Mouse (Mus musculus): ENCODE data around the gene Ranbp2. TPM values are rescaled to one million over a fixed set of nuclear protein-coding genes. Genes with fewer than 3 reads are reported as not detected.

Ranbp2 gene
- 23.5 and 26.8 TPM in 2 replicates for polyA plus RNA-seq (2014; fragmentation: Nextera tagmentation; extraction: Ambion mirVana)

GRCm38 (mm10) chr10:58446384-58447279 is at the start of gene Ranbp2:
Ranbp2 (plus strand) TSS chr10:58446920.
- peak within 1 kb of the TSS; percentile 99 for H3K9ac ChIP-seq (ENCODE audit: low read length)
- H3K36me3 ChIP-seq (ENCODE audit: control insufficient read depth, insufficient read depth, low read length): no peaks in the 10 kb centered on the region
- no peaks in the 10 kb centered on the region for H3K27me3 ChIP-seq (ENCODE audit: control insufficient read depth, insufficient read depth, low read length)
- peak within 1 kb of the TSS; percentile 80 for H3K4me2 ChIP-seq (ENCODE audit: low read length)
- H3K9me3 ChIP-seq (ENCODE audit: control insufficient read depth, low read length): no peaks in the 10 kb centered on the region
- H3K4me3 ChIP-seq (ENCODE audit: control insufficient read depth in 1 of 2, insufficient read depth in 1 of 2, low read depth in 1 of 2, low read length in 2 of 2): peak within 1 kb of the TSS; percentile 97 to 98
- H3K4me1 ChIP-seq (ENCODE audit: control insufficient read depth in 2 of 2, insufficient read depth in 2 of 2, low read length in 2 of 2): peaks cover 2 to 7% of the 10 kb centered on the region in 2 experiments; a peak in 3 of 4 replicates
- peak within 1 kb of the TSS; percentile 96 for H3K27ac ChIP-seq (replicated peaks in 1 of 2; ENCODE audit: control insufficient read depth in 1 of 2, insufficient read depth in 1 of 2, low read depth in 2 of 2, low read length in 2 of 2)
- peak; percentile 98 for ATAC-seq (ENCODE audit: insufficient number of reproducible peaks, insufficient read depth, low FRiP score, low read depth)
- under 1% methylated on average over 76 of the region's 91 CpGs for WGBS

GRCm38 (mm10) chr10:58398941-58399340 is 47.8 kb upstream of the Ranbp2 start:
- no peaks in the 10 kb centered on the region for H3K9me3 ChIP-seq (ENCODE audit: control insufficient read depth, low read length)
- peaks cover 9 to 53% of the 10 kb centered on the region in 2 experiments; a peak in 3 of 4 replicates for H3K4me1 ChIP-seq (ENCODE audit: control insufficient read depth in 2 of 2, insufficient read depth in 2 of 2, low read length in 2 of 2)
- ATAC-seq (ENCODE audit: insufficient number of reproducible peaks, insufficient read depth, low FRiP score, low read depth): no peak
- no peak overlapping the region for H3K4me2 ChIP-seq (ENCODE audit: low read length)
- H3K27me3 ChIP-seq (ENCODE audit: control insufficient read depth, insufficient read depth, low read length): no peaks in the 10 kb centered on the region
- no peak overlapping the region for H3K4me3 ChIP-seq (ENCODE audit: control insufficient read depth in 1 of 2, insufficient read depth in 1 of 2, low read depth in 1 of 2, low read length in 2 of 2)
- WGBS: 95% methylated on average over 8 of the region's 8 CpGs
- H3K27ac ChIP-seq (replicated peaks in 1 of 2; ENCODE audit: control insufficient read depth in 1 of 2, insufficient read depth in 1 of 2, low read depth in 2 of 2, low read length in 2 of 2): peak overlapping the region in 1 of 2 experiments; percentile 31; a peak in 2 of 4 replicates
- peaks cover 54% of the 10 kb centered on the region for H3K36me3 ChIP-seq (ENCODE audit: control insufficient read depth, insufficient read depth, low read length)
- H3K9ac ChIP-seq (ENCODE audit: low read length): no peak overlapping the region

GRCm38 (mm10) chr10:58401838-58402237 is 44.9 kb upstream of the Ranbp2 start:
- no peaks in the 10 kb centered on the region for H3K27me3 ChIP-seq (ENCODE audit: control insufficient read depth, insufficient read depth, low read length)
- 0 out of 2 replicates have a peak, but pooled peaks have one; percentile 36 for ATAC-seq (ENCODE audit: insufficient number of reproducible peaks, insufficient read depth, low FRiP score, low read depth)
- no peak overlapping the region for H3K4me3 ChIP-seq (ENCODE audit: control insufficient read depth in 1 of 2, insufficient read depth in 1 of 2, low read depth in 1 of 2, low read length in 2 of 2)
- peak overlapping the region; percentile 78 to 87 for H3K27ac ChIP-seq (replicated peaks in 1 of 2; ENCODE audit: control insufficient read depth in 1 of 2, insufficient read depth in 1 of 2, low read depth in 2 of 2, low read length in 2 of 2)
- peaks cover 13 to 61% of the 10 kb centered on the region in 2 experiments for H3K4me1 ChIP-seq (ENCODE audit: control insufficient read depth in 2 of 2, insufficient read depth in 2 of 2, low read length in 2 of 2)
- WGBS: 29% methylated on average over 3 of the region's 3 CpGs
- no peaks in the 10 kb centered on the region for H3K9me3 ChIP-seq (ENCODE audit: control insufficient read depth, low read length)
- peak overlapping the region; percentile 1; the same call in 1 of the 2 replicates for H3K9ac ChIP-seq (ENCODE audit: low read length)
- peaks cover 78% of the 10 kb centered on the region for H3K36me3 ChIP-seq (ENCODE audit: control insufficient read depth, insufficient read depth, low read length)
- H3K4me2 ChIP-seq (ENCODE audit: low read length): peak overlapping the region; percentile 35

- ATAC-seq (ENCODE audit: insufficient number of reproducible peaks, insufficient read depth, low FRiP score, low read depth): no peak
- H3K9ac ChIP-seq (ENCODE audit: low read length): peak overlapping the region; percentile 51; the same call in 1 of the 2 replicates
- H3K27ac ChIP-seq (replicated peaks in 1 of 2; ENCODE audit: control insufficient read depth in 1 of 2, insufficient read depth in 1 of 2, low read depth in 2 of 2, low read length in 2 of 2): peak overlapping the region; percentile 88
- no peaks in the 10 kb centered on the region for H3K27me3 ChIP-seq (ENCODE audit: control insufficient read depth, insufficient read depth, low read length)
- peaks cover 9 to 49% of the 10 kb centered on the region in 2 experiments for H3K4me1 ChIP-seq (ENCODE audit: control insufficient read depth in 2 of 2, insufficient read depth in 2 of 2, low read length in 2 of 2)
- H3K4me2 ChIP-seq (ENCODE audit: low read length): 0 out of 2 replicates have a peak overlapping the region, but pooled peaks have one; percentile 26
- peaks cover 91% of the 10 kb centered on the region for H3K36me3 ChIP-seq (ENCODE audit: control insufficient read depth, insufficient read depth, low read length)
- H3K4me3 ChIP-seq (ENCODE audit: control insufficient read depth in 1 of 2, insufficient read depth in 1 of 2, low read depth in 1 of 2, low read length in 2 of 2): no peak overlapping the region
- no peaks in the 10 kb centered on the region for H3K9me3 ChIP-seq (ENCODE audit: control insufficient read depth, low read length)
- 58% methylated on average over 6 of the region's 6 CpGs for WGBS
Measured at GRCm38 (mm10) chr10:58404639-58405038, 42.1 kb upstream of the Ranbp2 start.

- H3K4me2 ChIP-seq (ENCODE audit: low read length): peak overlapping the region; percentile 26; the same call in 1 of the 2 replicates
- H3K27me3 ChIP-seq (ENCODE audit: control insufficient read depth, insufficient read depth, low read length): no peaks in the 10 kb centered on the region
- no peaks in the 10 kb centered on the region for H3K9me3 ChIP-seq (ENCODE audit: control insufficient read depth, low read length)
- no peak overlapping the region for H3K4me3 ChIP-seq (ENCODE audit: control insufficient read depth in 1 of 2, insufficient read depth in 1 of 2, low read depth in 1 of 2, low read length in 2 of 2)
- ATAC-seq (ENCODE audit: insufficient number of reproducible peaks, insufficient read depth, low FRiP score, low read depth): peak; percentile 77
- H3K4me1 ChIP-seq (ENCODE audit: control insufficient read depth in 2 of 2, insufficient read depth in 2 of 2, low read length in 2 of 2): peaks cover 9 to 49% of the 10 kb centered on the region in 2 experiments
- peaks cover 93% of the 10 kb centered on the region for H3K36me3 ChIP-seq (ENCODE audit: control insufficient read depth, insufficient read depth, low read length)
- H3K9ac ChIP-seq (ENCODE audit: low read length): peak overlapping the region; percentile 51
- WGBS: 27% methylated on average over 4 of the region's 4 CpGs
- peak overlapping the region; percentile 88 for H3K27ac ChIP-seq (replicated peaks in 1 of 2; ENCODE audit: control insufficient read depth in 1 of 2, insufficient read depth in 1 of 2, low read depth in 2 of 2, low read length in 2 of 2)
Measured at GRCm38 (mm10) chr10:58405285-58405948, 41.3 kb upstream of the Ranbp2 start.

GRCm38 (mm10) chr10:58405949-58406305 is 40.8 kb upstream of the Ranbp2 start:
- Histone ChIP-seq H3K4me2 (ENCODE audit: low read length) (no peak overlapping the region), H3K9me3 (ENCODE audit: control insufficient read depth, low read length) (no peaks in the 10 kb centered on the region), H3K4me1 (ENCODE audit: control insufficient read depth in 2 of 2, insufficient read depth in 2 of 2, low read length in 2 of 2) (peaks cover 9 to 49% of the 10 kb centered on the region in 2 experiments), H3K4me3 (ENCODE audit: control insufficient read depth in 1 of 2, insufficient read depth in 1 of 2, low read depth in 1 of 2, low read length in 2 of 2) (no peak overlapping the region), H3K36me3 (ENCODE audit: control insufficient read depth, insufficient read depth, low read length) (peaks cover 93% of the 10 kb centered on the region), H3K27ac (replicated peaks in 1 of 2; ENCODE audit: control insufficient read depth in 1 of 2, insufficient read depth in 1 of 2, low read depth in 2 of 2, low read length in 2 of 2) (peak overlapping the region; percentile 88), H3K27me3 (ENCODE audit: control insufficient read depth, insufficient read depth, low read length) (no peaks in the 10 kb centered on the region), H3K9ac (ENCODE audit: low read length) (no peak overlapping the region)
- 60% methylated on average over 2 of the region's 2 CpGs for WGBS
- ATAC-seq (ENCODE audit: insufficient number of reproducible peaks, insufficient read depth, low FRiP score, low read depth): peak; percentile 24; the same call in 1 of the 2 replicates

GRCm38 (mm10) chr10:58412331-58412730 is 34.4 kb upstream of the Ranbp2 start:
- no peak overlapping the region for H3K9ac ChIP-seq (ENCODE audit: low read length)
- H3K36me3 ChIP-seq (ENCODE audit: control insufficient read depth, insufficient read depth, low read length): peaks cover 99% of the 10 kb centered on the region
- no peak for ATAC-seq (ENCODE audit: insufficient number of reproducible peaks, insufficient read depth, low FRiP score, low read depth)
- 75% methylated on average over 4 of the region's 4 CpGs for WGBS
- no peak overlapping the region for H3K27ac ChIP-seq (replicated peaks in 1 of 2; ENCODE audit: control insufficient read depth in 1 of 2, insufficient read depth in 1 of 2, low read depth in 2 of 2, low read length in 2 of 2)
- no peaks in the 10 kb centered on the region for H3K9me3 ChIP-seq (ENCODE audit: control insufficient read depth, low read length)
- no peaks in the 10 kb centered on the region for H3K4me1 ChIP-seq (ENCODE audit: control insufficient read depth in 2 of 2, insufficient read depth in 2 of 2, low read length in 2 of 2)
- no peak overlapping the region for H3K4me3 ChIP-seq (ENCODE audit: control insufficient read depth in 1 of 2, insufficient read depth in 1 of 2, low read depth in 1 of 2, low read length in 2 of 2)
- H3K4me2 ChIP-seq (ENCODE audit: low read length): no peak overlapping the region
- no peaks in the 10 kb centered on the region for H3K27me3 ChIP-seq (ENCODE audit: control insufficient read depth, insufficient read depth, low read length)
